Mouse (Mus musculus) neutrophil, adult 65 days (primary cell): Measurements from ENCODE around the gene Gm36079. TPM values are rescaled to one million over a fixed set of nuclear protein-coding genes. Genes with fewer than 3 reads are reported as not detected.

Experiments
- total RNA-seq: library from RNA; stranded (reverse); gene quantifications from 2 replicates; pipeline ENCODE4 v1.2.4, GENCODE M21; 2023

Gene Gm36079
- 5.9 and 9.5 TPM in 2 replicates for total RNA-seq

GRCm38 (mm10) chr13:120026911-120027310 is at the start of gene Gm36079:
Gm36079 (minus strand) TSS chr13:120027011.

GRCm38 (mm10) chr13:120052085-120052484 is 25.3 kb upstream of the Gm36079 start, which contains the start of gene Gm21188:
Gm21188 (minus strand) TSS chr13:120052194.

Other genes starting within 250 kb of the Gm36079 start
- gene Zfp131, start 236.1 kb downstream of the Gm36079 start, total RNA-seq = 56.0 and 80.6 TPM in 2 replicates
- not detected in 2 replicates for gene AF067063, start 196.8 kb downstream of the Gm36079 start, total RNA-seq
- gene D13Ertd608e, start 191.0 kb downstream of the Gm36079 start, total RNA-seq = not detected in 2 replicates
- not detected in 2 replicates for gene Tcstv1, start 132.2 kb downstream of the Gm36079 start, total RNA-seq
- gene Gm21761, start 97.7 kb downstream of the Gm36079 start, total RNA-seq = not detected in 2 replicates
- gene B020031M17Rik, start 76.2 kb downstream of the Gm36079 start, total RNA-seq = not detected in 2 replicates
- 48.4 and 53.6 TPM in 2 replicates for gene Gm21188, start 25.2 kb upstream of the Gm36079 start, total RNA-seq
- gene Gm20767, start 113.2 kb upstream of the Gm36079 start, total RNA-seq = not detected in 2 replicates
- not detected in 2 replicates for gene Gm21818, start 145.4 kb upstream of the Gm36079 start, total RNA-seq
- gene Gm21762, start 188.9 kb upstream of the Gm36079 start, total RNA-seq = not detected in 2 replicates
- not detected in 2 replicates for gene Gm21731, start 212.1 kb upstream of the Gm36079 start, total RNA-seq
- gene AF067061, start 236.1 kb upstream of the Gm36079 start, total RNA-seq = not detected in 2 replicates